Mouse (Mus musculus) kidney, embryonic 16.5 days (tissue): ENCODE results near the gene Phc1. TPM values are rescaled to one million over a fixed set of nuclear protein-coding genes. Genes with fewer than 3 reads are reported as not detected.
"Not testable (repeated sequence)": the region's sequence is repeated elsewhere in the genome, so short reads cannot be mapped to it uniquely, and the experiment has no call there.

Experiments used
- ATAC-seq: fragments of 200-750 bp; cut with Nextera tagmentation; 2 replicates; pipeline ENCODE4 v1.8.0; 2017; ENCODE audit warnings: moderate TSS enrichment; ENCODE audit not compliant: low FRiP score, low TSS enrichment
- H3K27ac ChIP-seq: fragments of 300-500 bp; sonication (generic); 2 replicates; pipeline ENCODE4 v1.5.1; 2014; ENCODE audit warnings: low read length
- H3K27me3 ChIP-seq: fragments of 300-500 bp; sonication (generic); 2 replicates; pipeline ENCODE4 v1.6.1; 2014; ENCODE audit warnings: low read length, control low read depth, mixed read lengths; ENCODE audit not compliant: insufficient read depth
- H3K36me3 ChIP-seq: fragments of 300-500 bp; sonication (generic); 2 replicates; pipeline ENCODE4 v1.6.1; 2014; ENCODE audit warnings: low read length, control low read depth, mixed read lengths; ENCODE audit not compliant: insufficient read depth
- H3K4me1 ChIP-seq: fragments of 300-500 bp; sonication (generic); 2 replicates; pipeline ENCODE4 v1.6.1; 2014; ENCODE audit warnings: low read length, control low read depth, mixed read lengths; ENCODE audit not compliant: insufficient read depth
- H3K4me2 ChIP-seq: fragments of 300-500 bp; sonication (generic); replicated peaks from 2 replicates; pipeline ENCODE4 v1.6.1; 2014; ENCODE audit warnings: low read depth, low read length
- H3K4me3 ChIP-seq: fragments of 300-500 bp; sonication (generic); 2 replicates; pipeline ENCODE4 v1.5.1; 2014; ENCODE audit warnings: mild to moderate bottlenecking, low read length
- H3K9ac ChIP-seq: fragments of 300-500 bp; sonication (generic); replicated peaks from 2 replicates; pipeline ENCODE4 v1.6.1; 2014; ENCODE audit warnings: low read length
- H3K9me3 ChIP-seq: fragments of 300-500 bp; sonication (generic); 2 replicates; pipeline ENCODE4 v1.6.1; 2016; ENCODE audit warnings: low read length, control low read depth
- WGBS: fragments of 180-500 bp; shearing (Covaris S2); extraction: QIAGEN DNeasy Blood & Tissue Kit; methylation state at CpG from one replicate; pipeline ENCODE4 v1.1.7; 2014; 5-methylcytosine and 5-hydroxymethylcytosine counted together
- polyA plus RNA-seq: library from polyadenylated mRNA; unstranded; fragments of >200 nt; fragmentation: Nextera tagmentation; extraction: Ambion mirVana; gene quantifications from 2 replicates; pipeline ENCODE4 v1.2.1, GENCODE M21; 2015

Gene Phc1
- polyA plus RNA-seq, 1 experiment from 2014 or later, result 17.9 TPM

DNA sequence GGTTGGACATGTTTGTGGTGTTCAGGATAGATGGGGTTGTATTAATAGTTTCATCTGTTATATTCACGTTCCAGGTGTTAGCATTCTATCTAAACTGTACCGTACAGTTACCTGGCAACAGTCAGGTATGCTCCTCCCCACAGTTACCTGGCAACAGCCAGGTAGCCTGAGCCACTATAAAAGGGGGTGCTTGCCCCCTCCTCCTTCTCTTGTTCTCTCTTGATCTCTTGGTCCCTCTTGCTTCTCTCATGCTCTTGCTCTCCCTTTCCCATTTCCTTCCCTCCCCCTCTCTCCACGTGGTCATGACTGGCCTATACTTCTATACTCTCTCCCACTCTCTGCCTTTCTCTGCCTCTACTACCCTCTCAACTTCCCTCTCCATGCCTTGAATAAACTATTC, 25.3 kb upstream of the Phc1 start:
- Histone ChIP-seq H3K9ac (no peak overlapping the region), H3K4me3 (no peak overlapping the region), H3K4me2 (no peak overlapping the region), H3K9me3 (no peaks in the 10 kb centered on the region), H3K4me1 (no peaks in the 10 kb centered on the region), H3K27ac (no peak overlapping the region), H3K27me3 (no peaks in the 10 kb centered on the region), H3K36me3 (no peaks in the 10 kb centered on the region)
- ATAC-seq, result no peak
- 54% methylated on average over 3 of the region's 3 CpGs for WGBS

DNA sequence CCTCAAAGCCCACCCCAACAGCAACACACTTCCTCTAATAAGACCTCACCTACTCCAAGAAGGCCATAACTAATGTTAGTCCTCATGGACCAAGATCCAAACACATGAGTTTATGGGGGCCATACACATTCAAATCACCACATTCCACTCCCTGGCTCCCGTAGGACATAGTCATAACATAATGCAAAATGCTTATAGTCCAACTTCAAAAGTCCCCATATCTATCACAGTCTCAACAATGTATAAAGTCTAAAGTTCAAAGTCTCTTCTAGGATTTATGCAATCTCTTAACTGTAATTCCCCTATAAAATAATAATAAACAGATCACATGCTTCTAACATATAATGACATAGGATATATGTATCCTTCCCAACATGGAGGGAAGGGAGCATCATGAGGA, 16.7 kb upstream of the Phc1 start:
- 94% methylated on average over 1 of the region's 1 CpGs for WGBS
- Histone ChIP-seq H3K36me3 (no peaks in the 10 kb centered on the region), H3K4me2 (no peak overlapping the region), H3K4me3 (no peak overlapping the region), H3K4me1 (no peaks in the 10 kb centered on the region), H3K27me3 (no peaks in the 10 kb centered on the region), H3K9me3 (no peaks in the 10 kb centered on the region), H3K27ac (no peak overlapping the region), H3K9ac (no peak overlapping the region)
- no peak for ATAC-seq

DNA sequence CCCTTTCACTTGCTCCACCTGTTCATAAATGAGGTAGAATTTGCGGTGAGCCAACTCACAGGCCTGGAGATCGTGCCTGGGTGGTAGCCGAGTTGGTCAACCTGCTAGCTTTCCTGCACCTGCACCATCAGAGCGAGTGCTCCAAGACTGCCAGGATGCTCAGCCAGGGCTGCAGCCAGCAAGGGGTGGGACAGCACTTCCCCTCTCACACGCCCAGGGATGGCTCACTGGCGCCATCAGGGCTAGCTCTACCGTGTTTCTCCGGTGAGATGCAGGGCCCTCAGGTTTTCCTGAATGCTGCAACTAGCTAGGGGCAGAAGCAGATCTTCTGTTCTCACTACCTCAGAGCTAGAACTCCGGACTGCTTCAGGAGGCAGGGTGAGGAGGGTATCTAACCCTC, 15.5 kb upstream of the Phc1 start:
- H3K4me1 ChIP-seq, result no peaks in the 10 kb centered on the region
- H3K4me2 ChIP-seq, result no peak overlapping the region
- no peaks in the 10 kb centered on the region for H3K9me3 ChIP-seq
- no peak overlapping the region for H3K4me3 ChIP-seq
- H3K9ac ChIP-seq, result no peak overlapping the region
- 62% methylated on average over 9 of the region's 9 CpGs for WGBS
- ATAC-seq, result no peak
- no peak overlapping the region for H3K27ac ChIP-seq
- H3K36me3 ChIP-seq, result no peaks in the 10 kb centered on the region
- no peaks in the 10 kb centered on the region for H3K27me3 ChIP-seq

DNA sequence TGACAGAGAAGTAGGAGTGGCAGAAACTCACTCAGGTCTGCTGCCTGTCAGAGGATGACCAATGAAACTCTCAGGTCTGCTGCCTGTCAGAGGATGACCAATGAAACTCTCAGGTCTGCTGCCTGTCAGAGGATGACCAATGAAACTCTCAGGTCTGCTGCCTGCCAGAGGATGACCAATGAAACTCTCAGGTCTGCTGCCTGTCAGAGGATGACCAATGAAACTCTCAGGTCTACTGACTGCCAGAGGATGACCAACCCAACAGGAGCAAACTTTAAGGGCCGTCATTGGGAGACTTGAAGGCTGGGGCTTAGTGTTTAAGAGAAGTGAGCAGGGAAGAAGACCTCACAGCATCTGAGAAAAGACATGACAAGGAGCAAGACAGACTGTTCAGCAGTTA, 7.0 kb upstream of the Phc1 start:
- H3K27me3 ChIP-seq, H3K4me2 ChIP-seq, H3K27ac ChIP-seq, ATAC-seq, H3K4me3 ChIP-seq, H3K9me3 ChIP-seq, H3K36me3 ChIP-seq, H3K9ac ChIP-seq: not testable (repeated sequence)
- H3K4me1 ChIP-seq, result peaks cover 18% of the 10 kb centered on the region
- 76% methylated on average over 1 of the region's 1 CpGs for WGBS

DNA sequence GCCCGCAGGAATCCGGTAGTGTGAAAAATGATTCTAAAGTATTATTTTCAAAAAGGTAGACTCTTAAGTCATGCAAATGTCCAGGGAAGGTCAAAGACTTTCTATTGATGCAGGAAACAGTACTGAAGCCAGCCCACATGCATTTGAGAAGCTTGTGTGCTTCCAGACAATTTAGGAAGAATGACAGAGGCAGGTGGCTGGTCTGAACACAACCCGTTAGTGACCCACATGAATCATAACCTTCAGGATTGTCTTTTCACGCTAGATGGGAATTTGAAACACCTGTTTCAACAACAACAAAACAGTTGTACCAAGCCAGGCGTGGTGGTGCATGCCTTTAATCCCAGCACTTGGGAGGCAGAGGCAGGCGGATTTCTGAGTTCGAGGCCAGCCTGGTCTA, 6.0 kb upstream of the Phc1 start:
- peaks cover 20% of the 10 kb centered on the region for H3K4me1 ChIP-seq
- H3K4me2 ChIP-seq, result no peak overlapping the region
- no peaks in the 10 kb centered on the region for H3K27me3 ChIP-seq
- ATAC-seq, result no peak
- H3K4me3 ChIP-seq, result no peak overlapping the region
- no peaks in the 10 kb centered on the region for H3K36me3 ChIP-seq
- no peaks in the 10 kb centered on the region for H3K9me3 ChIP-seq
- WGBS, result 75% methylated on average over 7 of the region's 7 CpGs
- H3K9ac ChIP-seq, result no peak overlapping the region
- no peak overlapping the region for H3K27ac ChIP-seq

DNA sequence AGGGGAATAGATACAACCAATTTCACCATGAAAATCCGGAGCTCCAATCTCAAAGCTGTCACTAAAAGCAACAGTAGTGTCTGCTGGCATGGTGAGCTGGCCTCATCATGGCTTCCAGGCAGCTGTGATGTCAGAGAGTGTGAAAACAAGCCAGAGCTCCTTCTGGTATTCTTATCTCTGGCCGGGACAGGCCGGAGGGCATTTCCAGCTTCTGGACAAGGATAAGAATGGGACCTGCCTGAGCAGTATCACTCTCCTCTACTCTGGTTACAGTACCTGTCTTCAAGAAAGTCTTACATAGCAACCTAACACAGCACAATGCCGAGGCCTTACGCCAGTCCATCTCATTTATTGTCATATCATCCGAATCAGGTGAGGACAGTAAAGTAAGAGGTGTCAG, 5.4 kb upstream of the Phc1 start:
- no peak overlapping the region for H3K4me2 ChIP-seq
- H3K9me3 ChIP-seq, result no peaks in the 10 kb centered on the region
- H3K4me3 ChIP-seq, result no peak overlapping the region
- 79% methylated on average over 6 of the region's 6 CpGs for WGBS
- H3K36me3 ChIP-seq, result no peaks in the 10 kb centered on the region
- H3K27ac ChIP-seq, result no peak overlapping the region
- no peak for ATAC-seq
- H3K27me3 ChIP-seq, result no peaks in the 10 kb centered on the region
- H3K9ac ChIP-seq, result no peak overlapping the region
- H3K4me1 ChIP-seq, result peaks cover 25% of the 10 kb centered on the region

DNA sequence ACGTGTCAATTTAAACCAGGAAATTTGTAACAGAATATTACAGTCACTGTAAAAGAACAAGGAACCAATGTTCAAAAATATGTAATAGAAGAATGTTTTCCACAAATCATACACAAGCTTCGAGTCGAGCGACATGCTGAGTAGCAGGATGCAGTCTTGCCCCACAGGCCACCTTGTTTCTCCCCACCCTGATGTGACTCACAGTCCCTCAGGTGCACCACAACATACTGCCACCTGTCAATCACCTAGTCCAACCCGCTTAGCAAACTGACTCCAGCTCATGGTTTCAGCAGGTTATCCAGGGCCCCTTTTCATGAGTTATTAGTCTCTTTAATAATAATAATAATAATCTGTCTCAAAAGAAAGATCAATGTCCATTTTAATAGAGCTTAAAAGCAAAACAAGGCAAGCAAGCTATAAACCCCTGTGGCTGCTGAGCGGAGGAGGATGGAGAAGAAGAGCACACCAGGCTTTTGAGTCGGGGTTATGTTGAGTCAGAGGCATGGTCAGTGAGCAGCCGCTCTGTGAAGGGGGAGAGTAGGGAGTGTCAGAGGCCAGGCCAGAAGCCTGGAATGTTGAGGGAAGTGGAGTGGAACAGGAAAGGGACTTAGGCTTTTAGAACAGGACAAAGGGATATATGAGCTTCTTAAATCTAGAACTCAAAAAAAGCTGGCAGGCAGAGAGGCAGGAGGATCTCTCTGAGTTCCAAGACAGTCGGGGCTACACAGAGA, 4.2 kb upstream of the Phc1 start:
- no peak overlapping the region for H3K4me3 ChIP-seq
- ATAC-seq, result peak; percentile 71
- H3K27ac ChIP-seq, result peak overlapping the region; percentile 32; the same call in 1 of the 2 replicates
- no peaks in the 10 kb centered on the region for H3K36me3 ChIP-seq
- H3K4me2 ChIP-seq, result no peak overlapping the region
- H3K4me1 ChIP-seq, result peaks cover 29% of the 10 kb centered on the region
- H3K9ac ChIP-seq, result no peak overlapping the region
- H3K9me3 ChIP-seq, result no peaks in the 10 kb centered on the region
- WGBS, result 34% methylated on average over 9 of the region's 9 CpGs
- H3K27me3 ChIP-seq, result no peaks in the 10 kb centered on the region

DNA sequence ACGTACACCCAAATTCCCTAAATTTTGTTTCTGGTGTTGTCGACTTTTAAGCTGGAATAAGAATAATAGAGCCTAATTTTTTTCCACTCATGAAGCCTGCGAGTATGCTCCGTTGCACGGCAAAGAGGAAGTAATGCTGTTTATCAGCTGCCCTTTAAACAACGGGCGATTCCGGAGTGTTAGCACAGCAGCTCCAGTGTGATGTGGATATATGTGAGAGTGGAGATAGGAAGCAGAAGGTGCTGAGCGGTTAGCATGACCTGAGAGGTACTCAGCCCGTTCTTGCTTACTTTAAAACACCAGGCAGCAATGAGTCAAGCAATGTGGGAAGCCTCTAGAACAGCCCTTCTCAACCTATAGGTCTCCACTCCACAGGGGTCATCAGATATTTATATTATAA, 3.4 kb upstream of the Phc1 start:
- Histone ChIP-seq H3K36me3 (no peaks in the 10 kb centered on the region), H3K9me3 (no peaks in the 10 kb centered on the region), H3K27ac (no peak overlapping the region), H3K4me1 (peaks cover 30% of the 10 kb centered on the region), H3K4me2 (no peak overlapping the region), H3K9ac (no peak overlapping the region), H3K4me3 (no peak overlapping the region), H3K27me3 (no peaks in the 10 kb centered on the region)
- 44% methylated on average over 10 of the region's 10 CpGs for WGBS
- ATAC-seq, result no peak

DNA sequence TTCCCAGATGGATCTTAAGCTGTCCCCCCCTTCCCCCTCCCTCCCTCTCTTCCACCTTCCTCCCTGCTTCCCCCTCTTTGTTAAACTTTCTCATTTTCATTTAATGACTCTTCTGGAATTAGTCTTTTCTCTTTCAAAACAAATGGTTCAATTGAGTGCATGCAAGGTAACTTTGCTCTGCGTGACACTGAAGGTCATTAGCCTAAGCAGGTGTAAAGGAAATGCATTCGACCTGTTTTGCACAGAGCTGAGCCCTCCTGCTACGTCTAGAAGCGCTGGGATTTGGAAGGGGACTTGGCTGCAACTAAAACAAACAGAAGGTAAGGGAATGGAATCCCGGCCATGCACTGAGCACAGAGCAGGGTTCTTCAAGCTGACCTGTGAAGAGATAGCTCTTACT, 1.8 kb upstream of the Phc1 start:
- H3K27me3 ChIP-seq, result no peaks in the 10 kb centered on the region
- ATAC-seq, result no peak
- H3K27ac ChIP-seq, result no peak overlapping the region
- peaks cover 40% of the 10 kb centered on the region for H3K4me1 ChIP-seq
- no peak overlapping the region for H3K9ac ChIP-seq
- H3K9me3 ChIP-seq, result no peaks in the 10 kb centered on the region
- WGBS, result 28% methylated on average over 5 of the region's 5 CpGs
- H3K4me3 ChIP-seq, result no peak overlapping the region
- no peaks in the 10 kb centered on the region for H3K36me3 ChIP-seq
- no peak overlapping the region for H3K4me2 ChIP-seq

DNA sequence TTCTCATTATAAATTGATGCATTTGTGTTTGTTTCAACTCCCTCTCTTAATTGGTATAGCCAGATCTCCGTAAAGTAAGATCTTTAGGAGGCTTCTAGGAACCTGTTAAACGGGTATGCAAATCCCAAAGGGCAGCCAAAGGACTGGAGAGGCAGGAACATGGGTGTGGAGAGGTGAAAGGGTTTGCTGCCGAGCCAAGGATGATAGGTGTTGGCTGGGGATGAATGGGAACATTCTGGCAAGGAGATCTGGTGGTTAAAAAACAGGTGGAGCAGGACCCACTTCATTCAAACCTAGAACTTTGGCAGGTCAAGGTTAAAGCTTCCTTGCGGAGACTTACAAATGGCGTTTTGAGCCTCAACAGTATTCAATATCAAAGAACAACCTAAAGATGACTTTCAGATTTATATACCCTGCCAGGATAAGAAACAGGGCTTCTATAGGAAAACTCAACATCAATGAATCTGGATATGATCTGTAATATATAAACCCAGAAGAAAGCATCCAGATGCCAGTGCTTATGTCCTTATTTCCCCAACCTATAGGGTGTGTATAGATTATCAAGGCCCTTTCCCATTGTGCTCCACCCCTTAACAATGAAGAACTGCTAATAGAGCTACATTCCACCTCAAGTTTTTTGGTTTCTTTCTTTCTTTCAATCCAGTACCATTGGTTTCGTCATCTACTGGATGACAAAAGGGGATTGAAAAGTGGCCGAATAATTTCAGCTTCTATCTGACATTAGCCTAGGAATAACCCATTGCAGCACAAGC, 863 bp upstream of the Phc1 start:
- Histone ChIP-seq H3K36me3 (peaks cover 4% of the 10 kb centered on the region), H3K4me3 (no peak overlapping the region), H3K27me3 (no peaks in the 10 kb centered on the region), H3K27ac (peak overlapping the region; percentile 98; the same call in 1 of the 2 replicates), H3K9me3 (no peaks in the 10 kb centered on the region), H3K9ac (no peak overlapping the region), H3K4me1 (peaks cover 40% of the 10 kb centered on the region), H3K4me2 (peak overlapping the region; percentile 62)
- 41% methylated on average over 7 of the region's 7 CpGs for WGBS
- ATAC-seq, result no peak
